Mouse (Mus musculus): ENCODE results near the gene Dleu7. TPM values are rescaled to one million over a fixed set of nuclear protein-coding genes. Genes with fewer than 3 reads are reported as not detected.
A peak's percentile ranks its signal among the peaks of the same experiment; 100 is the strongest.

Gene Dleu7
- total RNA-seq, 2 experiments from 2014 or later = 4.4 to 5.4 TPM

DNA sequence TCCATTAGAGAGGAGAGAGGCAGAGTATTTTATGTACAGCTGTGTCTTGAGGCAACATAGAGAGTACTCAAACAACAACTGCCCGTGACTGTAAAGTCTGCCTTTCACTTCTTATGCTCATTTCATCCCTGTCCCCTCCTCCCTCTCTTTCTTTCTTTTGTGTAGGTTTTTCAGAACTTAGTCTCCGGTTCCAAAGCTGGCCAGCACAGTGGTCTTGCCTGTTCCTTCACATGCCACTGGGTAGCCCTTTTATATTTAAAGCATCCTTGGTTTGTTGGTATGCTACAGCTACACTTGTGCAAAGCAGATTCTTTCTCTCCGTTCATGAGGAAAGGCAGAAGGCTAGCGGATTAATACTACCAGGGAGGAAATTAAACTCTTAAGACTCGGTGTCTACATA lies 65.7 kb downstream of the Dleu7 start:
- Histone ChIP-seq H3K27ac (peak overlapping the region; percentile 54), H3K4me3 (peak overlapping the region; percentile 43)
- DNase-seq (ENCODE audit: low spot score in 2 of 2) = no peak
- no peak for TF ChIP-seq CTCF (conservative IDR thresholded peaks at IDR 0.05)

DNA sequence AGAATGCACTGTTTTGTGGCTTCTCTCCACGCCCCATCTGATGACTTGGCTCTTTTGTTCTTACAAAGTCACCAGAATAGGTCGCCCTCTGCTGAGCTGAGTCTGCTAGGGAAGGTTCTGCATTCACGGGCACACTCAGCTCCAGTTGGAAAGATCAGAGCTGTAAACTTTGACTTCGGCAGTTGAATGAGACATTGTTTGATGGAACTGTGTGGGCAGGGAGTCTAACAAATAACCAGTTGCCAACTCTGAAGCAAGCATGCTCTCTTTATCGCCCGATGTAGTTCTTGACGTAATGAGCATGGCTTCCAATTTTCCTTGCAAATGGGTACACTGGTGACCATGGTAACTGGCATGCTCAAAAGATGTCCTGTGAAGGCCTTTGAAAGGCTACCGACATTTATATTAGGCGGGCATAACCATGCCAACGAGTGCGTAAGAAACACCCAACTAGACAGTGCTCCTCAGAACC lies 66.2 kb downstream of the Dleu7 start:
- Histone ChIP-seq H3K27ac (peak overlapping the region; percentile 54), H3K4me3 (peak overlapping the region; percentile 43)
- peak; percentile 75 for TF ChIP-seq CTCF (conservative IDR thresholded peaks at IDR 0.05)
- DNase-seq (ENCODE audit: low spot score in 2 of 2) = peak; percentile 31 to 35

Other genes with a start within 250 kb of the Dleu7 start
- 10 to 100 TPM in 1 of 2 experiments, 1 to 10 TPM in 1; 8.5 to 10.7 TPM for gene Rnaseh2b, start 458 bp downstream of the Dleu7 start, total RNA-seq (2021)
- under 1 TPM in 1 of 2 experiments, not detected in 1; 0.37 TPM for gene Gucy1b2, start 163.2 kb upstream of the Dleu7 start, total RNA-seq (2021)